Mouse (Mus musculus): ENCODE results near the gene Myom1. TPM values are rescaled to one million over a fixed set of nuclear protein-coding genes. Genes with fewer than 3 reads are reported as not detected.

The Myom1 gene
- polyA plus RNA-seq, 1 experiment from 2014 or later = 3.0 TPM

DNA sequence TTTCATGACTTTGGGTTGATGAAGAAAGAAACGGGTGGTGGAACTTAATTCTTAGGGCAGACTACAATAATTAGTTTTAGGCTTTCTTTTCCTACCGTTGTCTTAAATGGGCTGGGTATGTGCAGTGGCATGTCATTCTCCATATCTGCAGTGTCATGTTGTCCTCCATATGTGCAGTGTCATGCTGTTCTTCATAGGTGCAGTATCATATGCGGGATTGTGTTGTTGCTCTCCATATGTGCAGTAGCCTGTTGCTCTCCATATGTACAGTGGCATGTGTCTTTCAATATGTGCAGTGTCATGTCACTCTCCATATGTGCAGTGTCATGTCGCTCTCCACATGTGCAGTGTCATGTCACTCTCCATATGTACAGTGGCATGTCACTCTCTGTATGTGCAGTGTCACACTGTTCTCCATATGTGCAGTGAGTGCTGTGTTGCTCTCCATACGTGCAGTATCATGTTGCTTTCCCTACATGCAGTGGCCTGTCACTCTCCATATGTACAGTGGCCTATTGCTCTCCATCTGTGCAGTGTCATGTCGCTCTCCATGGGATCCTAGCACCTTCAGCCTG lies 50.8 kb downstream of the Myom1 start:
- Histone ChIP-seq H3K4me2 (ENCODE audit: low read length) (no peak overlapping the region), H3K36me3 (ENCODE audit: insufficient read depth, low read length) (no peaks in the 10 kb centered on the region), H3K9ac (ENCODE audit: low read depth, low read length) (no peak overlapping the region), H3K9me3 (replicated peaks; ENCODE audit: low read length) (no peaks in the 10 kb centered on the region), H3K4me1 (replicated peaks; ENCODE audit: insufficient read depth, low read length) (no peaks in the 10 kb centered on the region), H3K27me3 (ENCODE audit: insufficient read depth, low read length) (no peaks in the 10 kb centered on the region), H3K4me3 (replicated peaks; ENCODE audit: low read depth, low read length) (no peak overlapping the region), H3K27ac (no peak overlapping the region)
- no peak for DNase-seq (ENCODE audit: low spot score)
- TF ChIP-seq CTCF (IDR thresholded peaks at IDR 0.05; ENCODE audit: low read depth) = no peak
- WGBS = 92% methylated on average over 6 of the region's 6 CpGs
- no peak for ATAC-seq (replicated peaks; ENCODE audit: low FRiP score, low read depth)

- Histone ChIP-seq H3K4me1 (replicated peaks; ENCODE audit: insufficient read depth, low read length) (no peaks in the 10 kb centered on the region), H3K9me3 (replicated peaks; ENCODE audit: low read length) (no peaks in the 10 kb centered on the region), H3K4me3 (replicated peaks; ENCODE audit: low read depth, low read length) (no peak overlapping the region), H3K9ac (ENCODE audit: low read depth, low read length) (no peak overlapping the region), H3K4me2 (ENCODE audit: low read length) (no peak overlapping the region), H3K36me3 (ENCODE audit: insufficient read depth, low read length) (no peaks in the 10 kb centered on the region), H3K27ac (no peak overlapping the region), H3K27me3 (ENCODE audit: insufficient read depth, low read length) (no peaks in the 10 kb centered on the region)
- no peak for TF ChIP-seq CTCF (IDR thresholded peaks at IDR 0.05; ENCODE audit: low read depth)
- 87% methylated on average over 8 of the region's 8 CpGs for WGBS
- DNase-seq (ENCODE audit: low spot score) (no peak), ATAC-seq (replicated peaks; ENCODE audit: low FRiP score, low read depth) (no peak)
Measured at GRCm38 (mm10) chr17:71055203-71055894, 52.9 kb downstream of the Myom1 start.

GRCm38 (mm10) chr17:71056405-71056804 lies 54.0 kb downstream of the Myom1 start:
- no peak for ATAC-seq (replicated peaks; ENCODE audit: low FRiP score, low read depth)

GRCm38 (mm10) chr17:71057758-71058157 lies 55.3 kb downstream of the Myom1 start:
- 0 out of 2 replicates have a peak, but pooled peaks cover 4% of the 10 kb centered on the region for H3K4me1 ChIP-seq (replicated peaks; ENCODE audit: insufficient read depth, low read length)
- H3K36me3 ChIP-seq (ENCODE audit: insufficient read depth, low read length) = no peaks in the 10 kb centered on the region
- no peak overlapping the region for H3K27ac ChIP-seq
- H3K9ac ChIP-seq (ENCODE audit: low read depth, low read length) = no peak overlapping the region
- H3K9me3 ChIP-seq (replicated peaks; ENCODE audit: low read length) = no peaks in the 10 kb centered on the region
- no peak for ATAC-seq (replicated peaks; ENCODE audit: low FRiP score, low read depth)
- DNase-seq (ENCODE audit: low spot score) = no peak
- 71% methylated on average over 3 of the region's 3 CpGs for WGBS
- H3K27me3 ChIP-seq (ENCODE audit: insufficient read depth, low read length) = no peaks in the 10 kb centered on the region
- H3K4me2 ChIP-seq (ENCODE audit: low read length) = no peak overlapping the region
- no peak overlapping the region for H3K4me3 ChIP-seq (replicated peaks; ENCODE audit: low read depth, low read length)
- TF ChIP-seq CTCF (IDR thresholded peaks at IDR 0.05; ENCODE audit: low read depth) = no peak

More at GRCm38 (mm10) chr17:71056405-71056804, 54.0 kb downstream of the Myom1 start:
- TF ChIP-seq CTCF (IDR thresholded peaks at IDR 0.05; ENCODE audit: low read depth) = no peak
- Histone ChIP-seq H3K9me3 (replicated peaks; ENCODE audit: low read length) (no peaks in the 10 kb centered on the region), H3K36me3 (ENCODE audit: insufficient read depth, low read length) (no peaks in the 10 kb centered on the region), H3K4me2 (ENCODE audit: low read length) (no peak overlapping the region), H3K9ac (ENCODE audit: low read depth, low read length) (no peak overlapping the region), H3K27ac (no peak overlapping the region), H3K27me3 (ENCODE audit: insufficient read depth, low read length) (no peaks in the 10 kb centered on the region), H3K4me1 (replicated peaks; ENCODE audit: insufficient read depth, low read length) (no peaks in the 10 kb centered on the region), H3K4me3 (replicated peaks; ENCODE audit: low read depth, low read length) (no peak overlapping the region)
- no peak for DNase-seq (ENCODE audit: low spot score)
- WGBS = 49% methylated on average over 7 of the region's 7 CpGs

GRCm38 (mm10) chr17:71059213-71059612 lies 56.8 kb downstream of the Myom1 start:
- TF ChIP-seq CTCF (IDR thresholded peaks at IDR 0.05; ENCODE audit: low read depth) = no peak
- H3K4me1 ChIP-seq (replicated peaks; ENCODE audit: insufficient read depth, low read length) = 0 out of 2 replicates have a peak, but pooled peaks cover 7% of the 10 kb centered on the region
- DNase-seq (ENCODE audit: low spot score) = no peak
- no peak overlapping the region for H3K4me3 ChIP-seq (replicated peaks; ENCODE audit: low read depth, low read length)
- H3K36me3 ChIP-seq (ENCODE audit: insufficient read depth, low read length) = no peaks in the 10 kb centered on the region
- no peak overlapping the region for H3K4me2 ChIP-seq (ENCODE audit: low read length)
- no peak overlapping the region for H3K9ac ChIP-seq (ENCODE audit: low read depth, low read length)
- H3K27me3 ChIP-seq (ENCODE audit: insufficient read depth, low read length) = no peaks in the 10 kb centered on the region
- H3K9me3 ChIP-seq (replicated peaks; ENCODE audit: low read length) = no peaks in the 10 kb centered on the region
- no peak overlapping the region for H3K27ac ChIP-seq
- WGBS = 88% methylated on average over 3 of the region's 3 CpGs
- no peak for ATAC-seq (replicated peaks; ENCODE audit: low FRiP score, low read depth)

- WGBS = 53% methylated on average over 5 of the region's 5 CpGs
- Histone ChIP-seq H3K9me3 (replicated peaks; ENCODE audit: low read length) (no peaks in the 10 kb centered on the region), H3K36me3 (ENCODE audit: insufficient read depth, low read length) (no peaks in the 10 kb centered on the region), H3K4me1 (replicated peaks; ENCODE audit: insufficient read depth, low read length) (0 out of 2 replicates have a peak, but pooled peaks cover 7% of the 10 kb centered on the region), H3K4me3 (replicated peaks; ENCODE audit: low read depth, low read length) (no peak overlapping the region), H3K27ac (no peak overlapping the region), H3K9ac (ENCODE audit: low read depth, low read length) (no peak overlapping the region), H3K4me2 (ENCODE audit: low read length) (no peak overlapping the region), H3K27me3 (ENCODE audit: insufficient read depth, low read length) (no peaks in the 10 kb centered on the region)
- ATAC-seq (replicated peaks; ENCODE audit: low FRiP score, low read depth) (no peak), DNase-seq (ENCODE audit: low spot score) (peak; percentile 59)
- no peak for TF ChIP-seq CTCF (IDR thresholded peaks at IDR 0.05; ENCODE audit: low read depth)
Measured at GRCm38 (mm10) chr17:71062049-71062560, 59.7 kb downstream of the Myom1 start.

All from kidney, postnatal 0 days (tissue).